Mouse (Mus musculus) kidney, embryonic 15.5 days (tissue): ENCODE results near the gene Pomt2. TPM values are rescaled to one million over a fixed set of nuclear protein-coding genes. Genes with fewer than 3 reads are reported as not detected.
A peak's percentile ranks its signal among the peaks of the same experiment; 100 is the strongest.

ENCODE experiments used
- ATAC-seq: fragments of 200-750 bp; cut with Nextera tagmentation; replicated peaks from 2 replicates; pipeline ENCODE4 v1.8.0; 2017; ENCODE audit warnings: moderate TSS enrichment; ENCODE audit not compliant: low FRiP score
- H3K27ac ChIP-seq: fragments of 300-500 bp; sonication (generic); 2 replicates; pipeline ENCODE4 v1.5.1; 2015; ENCODE audit warnings: mild to moderate bottlenecking, inconsistent platforms
- H3K27me3 ChIP-seq: fragments of 300-500 bp; sonication (generic); 2 replicates; pipeline ENCODE4 v1.6.1; 2015; ENCODE audit warnings: inconsistent platforms
- H3K36me3 ChIP-seq: fragments of 300-500 bp; sonication (generic); 2 replicates; pipeline ENCODE4 v1.6.1; 2015; ENCODE audit warnings: inconsistent platforms
- H3K4me1 ChIP-seq: fragments of 300-500 bp; sonication (generic); 2 replicates; pipeline ENCODE4 v1.6.1; 2015; ENCODE audit warnings: inconsistent platforms
- H3K4me2 ChIP-seq: fragments of 300-500 bp; sonication (generic); 2 replicates; pipeline ENCODE4 v1.6.1; 2015; ENCODE audit warnings: moderate library complexity, mild to moderate bottlenecking, inconsistent platforms
- H3K4me3 ChIP-seq: fragments of 300-500 bp; sonication (generic); replicated peaks from 2 replicates; pipeline ENCODE4 v1.5.1; 2015; ENCODE audit warnings: mild to moderate bottlenecking, inconsistent platforms
- H3K9ac ChIP-seq: fragments of 300-500 bp; sonication (generic); 2 replicates; pipeline ENCODE4 v1.6.1; 2015; ENCODE audit warnings: mild to moderate bottlenecking, inconsistent platforms
- H3K9me3 ChIP-seq: fragments of 300-500 bp; sonication (generic); replicated peaks from 2 replicates; pipeline ENCODE4 v1.6.1; 2016; ENCODE audit warnings: inconsistent platforms
- WGBS: fragments of 180-500 bp; shearing (Covaris S2); methylation state at CpG from one replicate; pipeline ENCODE4 v1.1.7; 2015; ENCODE audit warnings: mixed read lengths; 5-methylcytosine and 5-hydroxymethylcytosine counted together
- polyA plus RNA-seq: library from polyadenylated mRNA; unstranded; fragments of >200 nt; fragmentation: Nextera tagmentation; extraction: Ambion mirVana; gene quantifications from 2 replicates; pipeline ENCODE4 v1.2.1, GENCODE M21; 2015

Gene Pomt2
- polyA plus RNA-seq, 1 experiment from 2014 or later = 19.0 TPM

GRCm38 (mm10) chr12:87121918-87122589 lies 25.7 kb downstream of the Pomt2 start:
- WGBS = 74% methylated on average over 4 of the region's 4 CpGs
- ATAC-seq = no peak
- H3K4me1 ChIP-seq = no peaks in the 10 kb centered on the region

GRCm38 (mm10) chr12:87107357-87107977 lies 40.3 kb downstream of the Pomt2 start:
- Histone ChIP-seq H3K4me3 (no peak overlapping the region), H3K27me3 (peaks cover 10% of the 10 kb centered on the region), H3K9me3 (no peaks in the 10 kb centered on the region), H3K4me1 (peaks cover under 1% of the 10 kb centered on the region; the same call in 1 of the 2 replicates), H3K9ac (no peak overlapping the region), H3K4me2 (no peak overlapping the region), H3K36me3 (peaks cover 28% of the 10 kb centered on the region), H3K27ac (no peak overlapping the region)
- WGBS = 45% methylated on average over 3 of the region's 3 CpGs
- no peak for ATAC-seq

More at GRCm38 (mm10) chr12:87121918-87122589, 25.7 kb downstream of the Pomt2 start:
- Histone ChIP-seq H3K9me3 (no peaks in the 10 kb centered on the region), H3K27me3 (no peaks in the 10 kb centered on the region), H3K4me2 (no peak overlapping the region), H3K9ac (no peak overlapping the region), H3K27ac (no peak overlapping the region), H3K4me3 (no peak overlapping the region), H3K36me3 (peaks cover 58% of the 10 kb centered on the region)

GRCm38 (mm10) chr12:87104796-87105195 lies 43.0 kb downstream of the Pomt2 start:
- Histone ChIP-seq H3K27me3 (peaks cover 36% of the 10 kb centered on the region), H3K4me2 (no peak overlapping the region), H3K36me3 (peaks cover 12% of the 10 kb centered on the region; the same call in 1 of the 2 replicates), H3K27ac (no peak overlapping the region), H3K4me1 (peaks cover 10% of the 10 kb centered on the region), H3K9ac (no peak overlapping the region), H3K9me3 (no peaks in the 10 kb centered on the region), H3K4me3 (no peak overlapping the region)
- no peak for ATAC-seq
- WGBS = 82% methylated on average over 4 of the region's 4 CpGs

GRCm38 (mm10) chr12:87103471-87103870 lies 44.3 kb downstream of the Pomt2 start:
- H3K4me1 ChIP-seq = peaks cover 10% of the 10 kb centered on the region
- no peak overlapping the region for H3K4me3 ChIP-seq
- peaks cover 3% of the 10 kb centered on the region; the same call in 1 of the 2 replicates for H3K36me3 ChIP-seq
- no peak overlapping the region for H3K9ac ChIP-seq
- peaks cover 36% of the 10 kb centered on the region for H3K27me3 ChIP-seq
- no peak overlapping the region for H3K27ac ChIP-seq
- ATAC-seq = no peak
- no peak overlapping the region for H3K4me2 ChIP-seq
- WGBS = 90% methylated on average over 4 of the region's 4 CpGs
- no peaks in the 10 kb centered on the region for H3K9me3 ChIP-seq

GRCm38 (mm10) chr12:87102165-87102631 lies 45.6 kb downstream of the Pomt2 start, which contains the start of gene Ngb:
Gene Ngb (minus strand): TSS chr12:87102539.
- Histone ChIP-seq H3K9ac (no peak within 1 kb of the TSS), H3K36me3 (no peaks in the 10 kb centered on the region), H3K27me3 (peaks cover 36% of the 10 kb centered on the region), H3K9me3 (no peaks in the 10 kb centered on the region), H3K4me2 (peak within 1 kb of the TSS; percentile 67), H3K4me1 (peaks cover 10% of the 10 kb centered on the region), H3K4me3 (peak within 1 kb of the TSS; percentile 37), H3K27ac (no peak within 1 kb of the TSS)
- WGBS = under 1% methylated on average over 32 of the region's 32 CpGs
- peak; percentile 64; the same call in 1 of the 2 replicates for ATAC-seq

- no peak for ATAC-seq
Measured at GRCm38 (mm10) chr12:87100331-87100730, 47.4 kb downstream of the Pomt2 start.

GRCm38 (mm10) chr12:87093671-87094070 lies 54.1 kb downstream of the Pomt2 start:
- Histone ChIP-seq H3K4me2 (no peak overlapping the region), H3K9ac (no peak overlapping the region), H3K9me3 (no peaks in the 10 kb centered on the region), H3K36me3 (no peaks in the 10 kb centered on the region), H3K4me1 (no peaks in the 10 kb centered on the region), H3K4me3 (no peak overlapping the region), H3K27me3 (no peaks in the 10 kb centered on the region), H3K27ac (no peak overlapping the region)
- 57% methylated on average over 6 of the region's 6 CpGs for WGBS
- ATAC-seq = no peak

More at GRCm38 (mm10) chr12:87100331-87100730, 47.4 kb downstream of the Pomt2 start:
- Histone ChIP-seq H3K9ac (no peak overlapping the region), H3K36me3 (no peaks in the 10 kb centered on the region), H3K9me3 (no peaks in the 10 kb centered on the region), H3K27ac (no peak overlapping the region), H3K4me2 (no peak overlapping the region), H3K4me1 (peaks cover 10% of the 10 kb centered on the region), H3K4me3 (no peak overlapping the region), H3K27me3 (peaks cover 36% of the 10 kb centered on the region)
- WGBS = 80% methylated on average over 4 of the region's 4 CpGs

- WGBS = 68% methylated on average over 4 of the region's 4 CpGs
- no peak for ATAC-seq
Measured at GRCm38 (mm10) chr12:87093249-87093648, 54.5 kb downstream of the Pomt2 start.

GRCm38 (mm10) chr12:87091916-87092315 lies 55.9 kb downstream of the Pomt2 start:
- Histone ChIP-seq H3K4me3 (no peak overlapping the region), H3K27ac (no peak overlapping the region), H3K4me1 (no peaks in the 10 kb centered on the region), H3K36me3 (no peaks in the 10 kb centered on the region), H3K27me3 (no peaks in the 10 kb centered on the region), H3K9me3 (no peaks in the 10 kb centered on the region), H3K4me2 (no peak overlapping the region), H3K9ac (no peak overlapping the region)
- WGBS = 85% methylated on average over 2 of the region's 2 CpGs
- no peak for ATAC-seq

More at GRCm38 (mm10) chr12:87093249-87093648, 54.5 kb downstream of the Pomt2 start:
- Histone ChIP-seq H3K4me2 (no peak overlapping the region), H3K4me3 (no peak overlapping the region), H3K4me1 (no peaks in the 10 kb centered on the region), H3K9me3 (no peaks in the 10 kb centered on the region), H3K27ac (no peak overlapping the region), H3K27me3 (no peaks in the 10 kb centered on the region), H3K36me3 (no peaks in the 10 kb centered on the region), H3K9ac (no peak overlapping the region)

GRCm38 (mm10) chr12:87089701-87090100 lies 58.1 kb downstream of the Pomt2 start:
- WGBS = 74% methylated on average over 2 of the region's 2 CpGs
- ATAC-seq = no peak
- no peak overlapping the region for H3K4me2 ChIP-seq

GRCm38 (mm10) chr12:87089255-87089654 lies 58.5 kb downstream of the Pomt2 start:
- no peak for ATAC-seq
- Histone ChIP-seq H3K9ac (no peak overlapping the region), H3K4me2 (no peak overlapping the region), H3K9me3 (no peaks in the 10 kb centered on the region), H3K4me3 (no peak overlapping the region), H3K27ac (no peak overlapping the region), H3K36me3 (no peaks in the 10 kb centered on the region), H3K27me3 (no peaks in the 10 kb centered on the region), H3K4me1 (no peaks in the 10 kb centered on the region)
- WGBS = 80% methylated on average over 4 of the region's 4 CpGs

More at GRCm38 (mm10) chr12:87089701-87090100, 58.1 kb downstream of the Pomt2 start:
- H3K4me1 ChIP-seq = no peaks in the 10 kb centered on the region
- H3K27ac ChIP-seq = no peak overlapping the region
- H3K36me3 ChIP-seq = no peaks in the 10 kb centered on the region
- no peaks in the 10 kb centered on the region for H3K9me3 ChIP-seq
- H3K9ac ChIP-seq = no peak overlapping the region
- H3K4me3 ChIP-seq = no peak overlapping the region
- no peaks in the 10 kb centered on the region for H3K27me3 ChIP-seq

- no peak for ATAC-seq
- 43% methylated on average over 4 of the region's 4 CpGs for WGBS
- Histone ChIP-seq H3K27me3 (no peaks in the 10 kb centered on the region), H3K4me2 (no peak overlapping the region), H3K27ac (no peak overlapping the region), H3K9me3 (no peaks in the 10 kb centered on the region), H3K4me1 (no peaks in the 10 kb centered on the region), H3K4me3 (no peak overlapping the region), H3K36me3 (no peaks in the 10 kb centered on the region), H3K9ac (no peak overlapping the region)
Measured at GRCm38 (mm10) chr12:87088331-87088730, 59.4 kb downstream of the Pomt2 start.
